Comparison of ENCODE assay signal across 8 mouse cellular contexts in the genomic region with DNA sequence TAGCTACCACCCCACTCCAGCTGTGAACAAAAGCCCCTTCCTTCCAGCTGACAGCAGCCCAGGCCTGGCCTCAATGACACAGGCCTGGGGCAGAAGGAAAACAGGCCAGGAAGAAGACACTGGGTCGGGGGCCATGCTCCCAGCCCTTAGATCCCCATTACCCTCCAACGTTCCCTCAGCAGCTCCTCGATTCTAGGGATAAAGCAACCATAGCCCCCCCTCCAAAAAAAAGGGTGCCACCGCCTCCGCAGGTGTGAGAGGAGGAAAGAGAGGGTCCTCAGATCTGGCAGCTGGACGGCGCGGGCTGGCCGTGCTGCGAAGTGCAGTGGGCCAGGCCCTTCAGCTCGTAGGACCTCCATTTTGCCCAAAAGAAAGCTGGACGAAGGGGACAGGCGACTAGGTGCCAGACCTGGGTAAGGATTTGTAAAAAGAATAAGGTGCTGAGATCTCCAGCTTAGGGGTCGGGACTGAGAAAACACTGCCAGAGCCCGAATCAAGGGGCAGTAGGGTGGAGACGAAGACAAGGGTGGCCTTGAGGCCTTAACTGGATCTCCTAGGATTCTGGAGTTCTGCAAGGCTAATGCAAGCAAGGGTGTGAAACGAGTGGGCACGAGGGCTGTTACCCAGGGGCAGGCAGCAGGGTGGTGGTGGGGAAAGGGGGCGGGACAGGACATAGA. TPM values are rescaled to one million over a fixed set of nuclear protein-coding genes. Genes with fewer than 3 reads are reported as not detected.
DNase-seq lines count a peak whose midpoint lies in the region; ATAC-seq and TF ChIP-seq lines count a peak whose summit lies in the region.

No protein-coding gene starts in this region.

- no peaks in the 10 kb centered on the region for H3K9me3 ChIP-seq in kidney, embryonic 14.5 days (ENCODE audit: control insufficient read depth, low read length)
- H3K9me3 ChIP-seq in ES-Bruce4 (replicated peaks; ENCODE audit: control insufficient read depth, insufficient read depth, low read length, poor library complexity, severe bottlenecking): no peaks in the 10 kb centered on the region
- no peaks in the 10 kb centered on the region for H3K9me3 ChIP-seq in hindbrain, embryonic 12.5 days (replicated peaks)
- H3K9me3 ChIP-seq in liver, embryonic 16.5 days (replicated peaks; ENCODE audit: control insufficient read depth, low read length): no peaks in the 10 kb centered on the region
- no peaks in the 10 kb centered on the region for H3K9me3 ChIP-seq in stomach, embryonic 16.5 days (replicated peaks; ENCODE audit: control insufficient read depth, low read length)

- peak overlapping the region; percentile 81 for H3K27ac ChIP-seq in kidney, embryonic 14.5 days (ENCODE audit: low read depth, low read length)
- no peak overlapping the region for H3K27ac ChIP-seq in ES-Bruce4 (ENCODE audit: insufficient read depth, low read length)
- peak overlapping the region; percentile 96 for H3K27ac ChIP-seq in hindbrain, embryonic 12.5 days
- peak overlapping the region; percentile 89 for H3K27ac ChIP-seq in liver, embryonic 16.5 days (ENCODE audit: low read length)
- peak overlapping the region; percentile 83 for H3K27ac ChIP-seq in stomach, embryonic 16.5 days (ENCODE audit: low read length)

- no peak for TF ChIP-seq POLR2A in ES-Bruce4 (IDR thresholded peaks at IDR 0.05; ENCODE audit: insufficient read depth, low read length)

- no peak for ATAC-seq in kidney, embryonic 14.5 days (ENCODE audit: low FRiP score, low TSS enrichment)
- no peak; the same call in 1 of the 2 replicates for ATAC-seq in hindbrain, embryonic 12.5 days (ENCODE audit: low FRiP score)
- no peak for ATAC-seq in liver, embryonic 16.5 days (ENCODE audit: low read depth)
- no peak for ATAC-seq in stomach, embryonic 16.5 days (ENCODE audit: insufficient read depth, low FRiP score)

- peaks cover 30% of the 10 kb centered on the region for H3K36me3 ChIP-seq in kidney, embryonic 14.5 days (ENCODE audit: control insufficient read depth, insufficient read depth, low read length)
- H3K36me3 ChIP-seq in ES-Bruce4 (ENCODE audit: control insufficient read depth, insufficient read depth, low read length, poor library complexity, severe bottlenecking): peaks cover 7% of the 10 kb centered on the region
- H3K36me3 ChIP-seq in hindbrain, embryonic 12.5 days: peaks cover 30% of the 10 kb centered on the region
- peaks cover 29% of the 10 kb centered on the region for H3K36me3 ChIP-seq in liver, embryonic 16.5 days (ENCODE audit: control insufficient read depth, insufficient read depth)
- peaks cover 8% of the 10 kb centered on the region; the same call in 1 of the 2 replicates for H3K36me3 ChIP-seq in stomach, embryonic 16.5 days (ENCODE audit: control insufficient read depth, insufficient read depth, low read length)

- no peak for DNase-seq in kidney, adult 11 months
- DNase-seq in embryo, embryonic 11 days: peak; percentile 53
- DNase-seq in frontal cortex, postnatal 14 days (ENCODE audit: low spot score in 2 of 2): no peak

- H3K4me1 ChIP-seq in kidney, embryonic 14.5 days (ENCODE audit: control insufficient read depth, insufficient read depth, low read length): peaks cover 16% of the 10 kb centered on the region
- no peaks in the 10 kb centered on the region for H3K4me1 ChIP-seq in ES-Bruce4 (ENCODE audit: control insufficient read depth, insufficient read depth, low read length)
- H3K4me1 ChIP-seq in hindbrain, embryonic 12.5 days: peaks cover 35% of the 10 kb centered on the region
- peaks cover 27% of the 10 kb centered on the region for H3K4me1 ChIP-seq in liver, embryonic 16.5 days (ENCODE audit: control insufficient read depth, low read depth, low read length)
- H3K4me1 ChIP-seq in stomach, embryonic 16.5 days (ENCODE audit: control insufficient read depth, insufficient read depth, low read length): peaks cover 16% of the 10 kb centered on the region

- H3K4me2 ChIP-seq in kidney, embryonic 14.5 days (replicated peaks; ENCODE audit: low read depth, low read length): peak overlapping the region; percentile 98
- H3K4me2 ChIP-seq in hindbrain, embryonic 12.5 days (replicated peaks): peak overlapping the region; percentile 89
- peak overlapping the region; percentile 93 for H3K4me2 ChIP-seq in liver, embryonic 16.5 days (ENCODE audit: low read depth, low read length)
- peak overlapping the region; percentile 93 for H3K4me2 ChIP-seq in stomach, embryonic 16.5 days (ENCODE audit: low read depth, low read length)

- no peaks in the 10 kb centered on the region for H3K27me3 ChIP-seq in kidney, embryonic 14.5 days (ENCODE audit: control insufficient read depth, insufficient read depth, low read length)
- H3K27me3 ChIP-seq in ES-Bruce4 (ENCODE audit: control insufficient read depth, insufficient read depth, low read length, poor library complexity, severe bottlenecking): no peaks in the 10 kb centered on the region
- H3K27me3 ChIP-seq in hindbrain, embryonic 12.5 days: no peaks in the 10 kb centered on the region
- no peaks in the 10 kb centered on the region for H3K27me3 ChIP-seq in liver, embryonic 16.5 days (ENCODE audit: control insufficient read depth, insufficient read depth, low read depth, low read length)
- no peaks in the 10 kb centered on the region for H3K27me3 ChIP-seq in stomach, embryonic 16.5 days (ENCODE audit: control insufficient read depth, insufficient read depth, low read length)

- H3K4me3 ChIP-seq in kidney, embryonic 14.5 days (ENCODE audit: low read length): peak overlapping the region; percentile 91
- H3K4me3 ChIP-seq in ES-Bruce4 (ENCODE audit: low read depth, low read length): peak overlapping the region; percentile 91
- H3K4me3 ChIP-seq in hindbrain, embryonic 12.5 days: peak overlapping the region; percentile 77
- H3K4me3 ChIP-seq in liver, embryonic 16.5 days (ENCODE audit: low read depth, low read length): peak overlapping the region; percentile 71
- peak overlapping the region; percentile 92 for H3K4me3 ChIP-seq in stomach, embryonic 16.5 days (replicated peaks; ENCODE audit: low read length)

- H3K9ac ChIP-seq in kidney, embryonic 14.5 days (ENCODE audit: low read depth, low read length): peak overlapping the region; percentile 88
- peak overlapping the region; percentile 75 for H3K9ac ChIP-seq in ES-Bruce4 (ENCODE audit: low read depth, poor library complexity, severe bottlenecking)
- H3K9ac ChIP-seq in hindbrain, embryonic 12.5 days: peak overlapping the region; percentile 93
- H3K9ac ChIP-seq in liver, embryonic 16.5 days (ENCODE audit: low read depth, low read length): peak overlapping the region; percentile 92
- H3K9ac ChIP-seq in stomach, embryonic 16.5 days (ENCODE audit: low read length): peak overlapping the region; percentile 94

- no peak for TF ChIP-seq CTCF in ES-Bruce4 (IDR thresholded peaks at IDR 0.05; ENCODE audit: low read depth, low read length)

- under 1% methylated on average over 19 of the region's 19 CpGs for WGBS in kidney, embryonic 14.5 days
- WGBS in hindbrain, embryonic 12.5 days: 1% methylated on average over 19 of the region's 19 CpGs
- under 1% methylated on average over 19 of the region's 19 CpGs for WGBS in liver, embryonic 16.5 days (ENCODE audit: insufficient replicate concordance)
- under 1% methylated on average over 19 of the region's 19 CpGs for WGBS in stomach, embryonic 16.5 days

- TF ChIP-seq EP300 in ES-Bruce4 (IDR thresholded peaks at IDR 0.05; ENCODE audit: insufficient read depth, low read depth, low read length): no peak

RNA-seq across cellular contexts. Expression of a gene that starts 0.8 kb away (rescaled TPM):
- not detected in 2 replicates for polyA plus RNA-seq in kidney, embryonic 14.5 days (2014; fragmentation: Nextera tagmentation; extraction: Ambion mirVana)
- polyA plus RNA-seq in ES-Bruce4 (2011; ENCODE audit: insufficient read depth, insufficient read length, low read depth, missing spikeins): not detected in 2 replicates
- not detected in 2 replicates for polyA plus RNA-seq in hindbrain, embryonic 12.5 days (2016; fragmentation: Nextera tagmentation; extraction: Ambion mirVana)
- 0.81 and 1.2 TPM in 2 replicates for polyA plus RNA-seq in liver, embryonic 16.5 days (2015; fragmentation: Nextera tagmentation; extraction: Ambion mirVana)
- not detected in 2 replicates for polyA plus RNA-seq in stomach, embryonic 16.5 days (2015; fragmentation: Nextera tagmentation; extraction: Ambion mirVana)

RNA-seq across cellular contexts. Expression of a gene that starts 1.0 kb away (rescaled TPM):
- polyA plus RNA-seq in kidney, embryonic 14.5 days (2014; fragmentation: Nextera tagmentation; extraction: Ambion mirVana): 427 and 433 TPM in 2 replicates
- polyA plus RNA-seq in ES-Bruce4 (2011; ENCODE audit: insufficient read depth, insufficient read length, low read depth, missing spikeins): 208 and 237 TPM in 2 replicates
- 466 and 467 TPM in 2 replicates for polyA plus RNA-seq in hindbrain, embryonic 12.5 days (2016; fragmentation: Nextera tagmentation; extraction: Ambion mirVana)
- 125 and 127 TPM in 2 replicates for polyA plus RNA-seq in liver, embryonic 16.5 days (2015; fragmentation: Nextera tagmentation; extraction: Ambion mirVana)
- polyA plus RNA-seq in stomach, embryonic 16.5 days (2015; fragmentation: Nextera tagmentation; extraction: Ambion mirVana): 257 and 284 TPM in 2 replicates

RNA-seq across cellular contexts. Expression of a gene that starts 13.9 kb away (rescaled TPM):
- polyA plus RNA-seq in kidney, embryonic 14.5 days (2014; fragmentation: Nextera tagmentation; extraction: Ambion mirVana): 16.0 and 18.6 TPM in 2 replicates
- 33.5 and 37.9 TPM in 2 replicates for polyA plus RNA-seq in ES-Bruce4 (2011; ENCODE audit: insufficient read depth, insufficient read length, low read depth, missing spikeins)
- 17.9 and 19.0 TPM in 2 replicates for polyA plus RNA-seq in hindbrain, embryonic 12.5 days (2016; fragmentation: Nextera tagmentation; extraction: Ambion mirVana)
- polyA plus RNA-seq in liver, embryonic 16.5 days (2015; fragmentation: Nextera tagmentation; extraction: Ambion mirVana): 2.8 and 3.1 TPM in 2 replicates
- polyA plus RNA-seq in stomach, embryonic 16.5 days (2015; fragmentation: Nextera tagmentation; extraction: Ambion mirVana): 7.7 and 9.0 TPM in 2 replicates

RNA-seq across cellular contexts. Expression of a gene that starts 21.0 kb away (rescaled TPM):
- not detected in 2 replicates for polyA plus RNA-seq in kidney, embryonic 14.5 days (2014; fragmentation: Nextera tagmentation; extraction: Ambion mirVana)
- not detected in 2 replicates for polyA plus RNA-seq in ES-Bruce4 (2011; ENCODE audit: insufficient read depth, insufficient read length, low read depth, missing spikeins)
- polyA plus RNA-seq in hindbrain, embryonic 12.5 days (2016; fragmentation: Nextera tagmentation; extraction: Ambion mirVana): 103 and 108 TPM in 2 replicates
- 0.05 TPM in 1 of 2 replicates, not detected in the other for polyA plus RNA-seq in liver, embryonic 16.5 days (2015; fragmentation: Nextera tagmentation; extraction: Ambion mirVana)
- polyA plus RNA-seq in stomach, embryonic 16.5 days (2015; fragmentation: Nextera tagmentation; extraction: Ambion mirVana): 3.6 TPM in 2 replicates

RNA-seq across cellular contexts. Expression of a gene that starts 30.0 kb away (rescaled TPM):
- 57.8 and 69.5 TPM in 2 replicates for polyA plus RNA-seq in kidney, embryonic 14.5 days (2014; fragmentation: Nextera tagmentation; extraction: Ambion mirVana)
- polyA plus RNA-seq in ES-Bruce4 (2011; ENCODE audit: insufficient read depth, insufficient read length, low read depth, missing spikeins): 14.4 and 15.0 TPM in 2 replicates
- polyA plus RNA-seq in hindbrain, embryonic 12.5 days (2016; fragmentation: Nextera tagmentation; extraction: Ambion mirVana): 60.7 and 61.3 TPM in 2 replicates
- polyA plus RNA-seq in liver, embryonic 16.5 days (2015; fragmentation: Nextera tagmentation; extraction: Ambion mirVana): 28.1 and 28.3 TPM in 2 replicates
- polyA plus RNA-seq in stomach, embryonic 16.5 days (2015; fragmentation: Nextera tagmentation; extraction: Ambion mirVana): 46.4 and 48.1 TPM in 2 replicates
